Mouse (Mus musculus): ENCODE measurements at regions not wholly inside any gene's neighbourhood (a gene's known extent, or its start where the extent isn't known, plus 50 kb on each side); places are given as distances from the start of the nearest gene placed in this dataset.

DNA sequence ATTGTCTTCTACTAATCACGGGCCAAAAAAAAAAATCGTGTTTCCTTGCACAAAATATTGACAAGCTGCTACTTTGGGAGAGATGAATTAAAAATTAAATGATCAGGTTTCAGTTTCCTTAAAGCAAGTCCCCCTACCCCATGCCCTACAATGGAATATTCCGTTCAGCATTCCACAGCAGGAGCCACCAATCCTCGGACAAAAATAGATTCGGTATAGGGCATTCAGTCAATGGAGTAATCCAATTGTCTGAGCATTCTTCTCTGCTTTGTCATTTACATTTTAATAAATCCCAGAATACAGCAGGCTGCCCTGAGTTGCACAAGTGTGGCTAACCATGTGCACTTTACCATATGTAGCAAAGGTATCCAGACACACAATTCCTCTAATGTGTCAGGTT, 434.3 kb upstream of the Ubash3b start:
- peak overlapping the region; percentile 65 to 88; a peak in 3 of 4 replicates for H3K27ac ChIP-seq (replicated peaks in 1 of 2; ENCODE audit: control insufficient read depth in 1 of 2, insufficient read depth in 1 of 2, low read depth in 2 of 2, low read length in 2 of 2)
- H3K4me3 ChIP-seq (ENCODE audit: control insufficient read depth in 1 of 2, insufficient read depth in 1 of 2, low read depth in 1 of 2, low read length in 2 of 2) = no peak overlapping the region
- H3K9ac ChIP-seq (ENCODE audit: low read length) = no peak overlapping the region
- no peak overlapping the region for H3K4me2 ChIP-seq (ENCODE audit: low read length)
- H3K27me3 ChIP-seq (ENCODE audit: control insufficient read depth, insufficient read depth, low read length) = no peaks in the 10 kb centered on the region
- H3K36me3 ChIP-seq (ENCODE audit: control insufficient read depth, insufficient read depth, low read length) = peaks cover 19% of the 10 kb centered on the region
- no peak for ATAC-seq (ENCODE audit: insufficient number of reproducible peaks, insufficient read depth, low FRiP score, low read depth)
- no peaks in the 10 kb centered on the region for H3K9me3 ChIP-seq (ENCODE audit: control insufficient read depth, low read length)
- H3K4me1 ChIP-seq (ENCODE audit: control insufficient read depth in 2 of 2, insufficient read depth in 2 of 2, low read length in 2 of 2) = peaks cover 15 to 30% of the 10 kb centered on the region in 2 experiments
- 32% methylated on average over 5 of the region's 5 CpGs for WGBS

DNA sequence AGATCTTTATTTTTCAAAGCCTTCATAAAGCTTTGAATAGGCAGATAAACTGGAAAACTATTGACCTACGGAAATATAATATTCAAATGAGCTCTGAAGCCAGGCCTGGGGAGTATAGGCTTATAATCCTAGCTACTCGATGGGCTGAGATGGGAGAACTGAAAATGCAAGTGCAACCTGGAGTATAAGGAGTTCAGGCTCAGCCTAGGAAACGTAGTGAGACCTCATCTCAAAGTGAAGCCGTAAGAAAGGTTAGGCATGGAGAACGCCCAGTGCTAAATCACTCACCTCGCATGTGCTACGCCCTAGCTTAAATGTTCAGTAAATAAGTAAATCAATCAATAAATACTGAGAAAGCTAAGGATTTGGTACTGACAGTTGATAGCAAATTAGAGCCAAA, 432.5 kb upstream of the Ubash3b start:
- H3K27me3 ChIP-seq (ENCODE audit: control insufficient read depth, insufficient read depth, low read length) = no peaks in the 10 kb centered on the region
- ATAC-seq (ENCODE audit: insufficient number of reproducible peaks, insufficient read depth, low FRiP score, low read depth) = no peak
- H3K36me3 ChIP-seq (ENCODE audit: control insufficient read depth, insufficient read depth, low read length) = peaks cover 37% of the 10 kb centered on the region
- H3K4me1 ChIP-seq (ENCODE audit: control insufficient read depth in 2 of 2, insufficient read depth in 2 of 2, low read length in 2 of 2) = peaks cover 10 to 35% of the 10 kb centered on the region in 2 experiments
- no peak overlapping the region for H3K4me2 ChIP-seq (ENCODE audit: low read length)
- no peak overlapping the region for H3K9ac ChIP-seq (ENCODE audit: low read length)
- WGBS = 94% methylated on average over 7 of the region's 7 CpGs
- H3K27ac ChIP-seq (replicated peaks in 1 of 2; ENCODE audit: control insufficient read depth in 1 of 2, insufficient read depth in 1 of 2, low read depth in 2 of 2, low read length in 2 of 2) = no peak overlapping the region
- no peaks in the 10 kb centered on the region for H3K9me3 ChIP-seq (ENCODE audit: control insufficient read depth, low read length)
- no peak overlapping the region for H3K4me3 ChIP-seq (ENCODE audit: control insufficient read depth in 1 of 2, insufficient read depth in 1 of 2, low read depth in 1 of 2, low read length in 2 of 2)

GRCm38 (mm10) chr9:41592900-41593690, 431.6 kb upstream of the Ubash3b start:
- Histone ChIP-seq H3K4me1 (ENCODE audit: control insufficient read depth in 2 of 2, insufficient read depth in 2 of 2, low read length in 2 of 2) (peaks cover 10 to 42% of the 10 kb centered on the region in 2 experiments), H3K4me3 (ENCODE audit: control insufficient read depth in 1 of 2, insufficient read depth in 1 of 2, low read depth in 1 of 2, low read length in 2 of 2) (no peak overlapping the region), H3K4me2 (ENCODE audit: low read length) (no peak overlapping the region), H3K9ac (ENCODE audit: low read length) (no peak overlapping the region), H3K36me3 (ENCODE audit: control insufficient read depth, insufficient read depth, low read length) (peaks cover 44% of the 10 kb centered on the region), H3K27me3 (ENCODE audit: control insufficient read depth, insufficient read depth, low read length) (no peaks in the 10 kb centered on the region), H3K27ac (replicated peaks in 1 of 2; ENCODE audit: control insufficient read depth in 1 of 2, insufficient read depth in 1 of 2, low read depth in 2 of 2, low read length in 2 of 2) (no peak overlapping the region), H3K9me3 (ENCODE audit: control insufficient read depth, low read length) (no peaks in the 10 kb centered on the region)
- ATAC-seq (ENCODE audit: insufficient number of reproducible peaks, insufficient read depth, low FRiP score, low read depth) = no peak
- 88% methylated on average over 4 of the region's 4 CpGs for WGBS

GRCm38 (mm10) chr9:41592101-41592500, 430.6 kb upstream of the Ubash3b start:
- no peak overlapping the region for H3K27ac ChIP-seq (replicated peaks in 1 of 2; ENCODE audit: control insufficient read depth in 1 of 2, insufficient read depth in 1 of 2, low read depth in 2 of 2, low read length in 2 of 2)
- H3K9me3 ChIP-seq (ENCODE audit: control insufficient read depth, low read length) = no peaks in the 10 kb centered on the region
- peaks cover 54% of the 10 kb centered on the region for H3K36me3 ChIP-seq (ENCODE audit: control insufficient read depth, insufficient read depth, low read length)
- H3K27me3 ChIP-seq (ENCODE audit: control insufficient read depth, insufficient read depth, low read length) = no peaks in the 10 kb centered on the region
- H3K4me3 ChIP-seq (ENCODE audit: control insufficient read depth in 1 of 2, insufficient read depth in 1 of 2, low read depth in 1 of 2, low read length in 2 of 2) = no peak overlapping the region
- no peak for ATAC-seq (ENCODE audit: insufficient number of reproducible peaks, insufficient read depth, low FRiP score, low read depth)
- H3K4me2 ChIP-seq (ENCODE audit: low read length) = no peak overlapping the region
- WGBS = 83% methylated on average over 1 of the region's 1 CpGs
- H3K4me1 ChIP-seq (ENCODE audit: control insufficient read depth in 2 of 2, insufficient read depth in 2 of 2, low read length in 2 of 2) = peaks cover 6 to 35% of the 10 kb centered on the region in 2 experiments
- H3K9ac ChIP-seq (ENCODE audit: low read length) = no peak overlapping the region

DNA sequence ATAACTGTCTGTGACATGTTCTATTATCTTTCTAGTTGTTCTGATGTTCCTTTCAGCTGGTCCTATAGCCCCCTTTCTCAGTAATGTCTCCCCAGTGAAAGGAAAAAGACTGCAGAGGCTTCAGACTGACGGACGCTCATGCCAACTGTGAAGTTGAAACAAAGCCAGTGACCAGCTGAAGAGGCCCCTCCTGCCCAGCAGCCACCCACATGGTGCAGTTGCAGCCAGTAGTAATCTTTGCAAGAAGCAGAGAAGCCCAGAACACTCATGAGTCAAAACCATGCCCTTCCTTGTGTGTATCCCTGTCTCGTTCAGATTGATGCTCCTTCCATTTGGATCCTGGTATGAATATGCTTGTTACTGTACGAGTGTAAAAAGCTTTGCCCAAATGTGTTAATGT, 428.7 kb upstream of the Ubash3b start:
- 73% methylated on average over 4 of the region's 4 CpGs for WGBS
- Histone ChIP-seq H3K9me3 (ENCODE audit: control insufficient read depth, low read length) (no peaks in the 10 kb centered on the region), H3K4me3 (ENCODE audit: control insufficient read depth in 1 of 2, insufficient read depth in 1 of 2, low read depth in 1 of 2, low read length in 2 of 2) (no peak overlapping the region), H3K27ac (replicated peaks in 1 of 2; ENCODE audit: control insufficient read depth in 1 of 2, insufficient read depth in 1 of 2, low read depth in 2 of 2, low read length in 2 of 2) (no peak overlapping the region; a peak in 1 of 4 replicates), H3K9ac (ENCODE audit: low read length) (no peak overlapping the region), H3K36me3 (ENCODE audit: control insufficient read depth, insufficient read depth, low read length) (peaks cover 69% of the 10 kb centered on the region), H3K27me3 (ENCODE audit: control insufficient read depth, insufficient read depth, low read length) (no peaks in the 10 kb centered on the region), H3K4me1 (ENCODE audit: control insufficient read depth in 2 of 2, insufficient read depth in 2 of 2, low read length in 2 of 2) (peaks cover 5 to 23% of the 10 kb centered on the region in 2 experiments), H3K4me2 (ENCODE audit: low read length) (no peak overlapping the region)
- ATAC-seq (ENCODE audit: insufficient number of reproducible peaks, insufficient read depth, low FRiP score, low read depth) = no peak

GRCm38 (mm10) chr9:41588466-41589425, 427.2 kb upstream of the Ubash3b start:
- Histone ChIP-seq H3K27ac (replicated peaks in 1 of 2; ENCODE audit: control insufficient read depth in 1 of 2, insufficient read depth in 1 of 2, low read depth in 2 of 2, low read length in 2 of 2) (no peak overlapping the region), H3K4me2 (ENCODE audit: low read length) (no peak overlapping the region), H3K4me1 (ENCODE audit: control insufficient read depth in 2 of 2, insufficient read depth in 2 of 2, low read length in 2 of 2) (peaks cover 2 to 19% of the 10 kb centered on the region in 2 experiments; a peak in 3 of 4 replicates), H3K4me3 (ENCODE audit: control insufficient read depth in 1 of 2, insufficient read depth in 1 of 2, low read depth in 1 of 2, low read length in 2 of 2) (no peak overlapping the region), H3K36me3 (ENCODE audit: control insufficient read depth, insufficient read depth, low read length) (peaks cover 69% of the 10 kb centered on the region), H3K9ac (ENCODE audit: low read length) (no peak overlapping the region), H3K27me3 (ENCODE audit: control insufficient read depth, insufficient read depth, low read length) (no peaks in the 10 kb centered on the region), H3K9me3 (ENCODE audit: control insufficient read depth, low read length) (no peaks in the 10 kb centered on the region)
- no peak for ATAC-seq (ENCODE audit: insufficient number of reproducible peaks, insufficient read depth, low FRiP score, low read depth)
- 85% methylated on average over 9 of the region's 9 CpGs for WGBS

GRCm38 (mm10) chr9:41587762-41588161, 426.3 kb upstream of the Ubash3b start:
- no peak overlapping the region for H3K4me2 ChIP-seq (ENCODE audit: low read length)

More at GRCm38 (mm10) chr9:41587762-41588161, 426.3 kb upstream of the Ubash3b start:
- Histone ChIP-seq H3K27ac (replicated peaks in 1 of 2; ENCODE audit: control insufficient read depth in 1 of 2, insufficient read depth in 1 of 2, low read depth in 2 of 2, low read length in 2 of 2) (no peak overlapping the region), H3K9ac (ENCODE audit: low read length) (no peak overlapping the region), H3K4me1 (ENCODE audit: control insufficient read depth in 2 of 2, insufficient read depth in 2 of 2, low read length in 2 of 2) (peaks cover 2 to 26% of the 10 kb centered on the region in 2 experiments; a peak in 3 of 4 replicates), H3K27me3 (ENCODE audit: control insufficient read depth, insufficient read depth, low read length) (no peaks in the 10 kb centered on the region), H3K9me3 (ENCODE audit: control insufficient read depth, low read length) (no peaks in the 10 kb centered on the region), H3K36me3 (ENCODE audit: control insufficient read depth, insufficient read depth, low read length) (peaks cover 64% of the 10 kb centered on the region), H3K4me3 (ENCODE audit: control insufficient read depth in 1 of 2, insufficient read depth in 1 of 2, low read depth in 1 of 2, low read length in 2 of 2) (no peak overlapping the region)
- WGBS = 60% methylated on average over 4 of the region's 4 CpGs
- no peak for ATAC-seq (ENCODE audit: insufficient number of reproducible peaks, insufficient read depth, low FRiP score, low read depth)

All from heart, embryonic 14.5 days (tissue).